Mouse (Mus musculus) heart, embryonic 12.5 days (tissue): Measurements from ENCODE around the gene Galt. TPM values are rescaled to one million over a fixed set of nuclear protein-coding genes. Genes with fewer than 3 reads are reported as not detected.
A peak's percentile ranks its signal among the peaks of the same experiment; 100 is the strongest.
"Not testable (repeated sequence)": the region's sequence is repeated elsewhere in the genome, so short reads cannot be mapped to it uniquely, and the experiment has no call there.

Experiments used
- ATAC-seq: fragments of 200-750 bp; cut with Nextera tagmentation; 2 replicates; pipeline ENCODE4 v1.8.0; 2017; ENCODE audit warnings: moderate TSS enrichment, moderate library complexity; ENCODE audit not compliant: insufficient number of reproducible peaks, low FRiP score
- H3K27ac ChIP-seq: fragments of 300-500 bp; sonication (generic); 2 replicates; pipeline ENCODE4 v1.5.1; 2016; ENCODE audit warnings: mild to moderate bottlenecking, moderate library complexity; ENCODE audit not compliant: poor library complexity, severe bottlenecking
- H3K27me3 ChIP-seq: fragments of 300-500 bp; sonication (generic); replicated peaks from 2 replicates; pipeline ENCODE4 v1.6.1; 2016; ENCODE audit warnings: mild to moderate bottlenecking, moderate library complexity
- H3K36me3 ChIP-seq: fragments of 300-500 bp; sonication (generic); 2 replicates; pipeline ENCODE4 v1.6.1; 2016; ENCODE audit warnings: mild to moderate bottlenecking, moderate library complexity
- H3K4me1 ChIP-seq: fragments of 300-500 bp; sonication (generic); replicated peaks from 2 replicates; pipeline ENCODE4 v1.6.1; 2016; ENCODE audit warnings: mild to moderate bottlenecking
- H3K4me2 ChIP-seq: fragments of 300-500 bp; sonication (generic); 2 replicates; pipeline ENCODE4 v1.6.1; 2016; ENCODE audit warnings: mild to moderate bottlenecking, moderate library complexity
- H3K4me3 ChIP-seq: fragments of 300-500 bp; sonication (generic); 2 replicates; pipeline ENCODE4 v1.5.1; 2016; ENCODE audit warnings: mild to moderate bottlenecking
- H3K9ac ChIP-seq: fragments of 300-500 bp; sonication (generic); 2 replicates; pipeline ENCODE4 v1.6.1; 2016; ENCODE audit warnings: mild to moderate bottlenecking, moderate library complexity
- H3K9me3 ChIP-seq: fragments of 300-500 bp; sonication (generic); replicated peaks from 2 replicates; pipeline ENCODE4 v1.6.1; 2016; ENCODE audit warnings: mild to moderate bottlenecking, moderate library complexity
- WGBS: fragments of 180-500 bp; shearing (Covaris S2); methylation state at CpG from one replicate; pipeline ENCODE4 v1.1.7; 2016; 5-methylcytosine and 5-hydroxymethylcytosine counted together
- polyA plus RNA-seq: library from polyadenylated mRNA; unstranded; fragments of >200 nt; fragmentation: Nextera tagmentation; extraction: Ambion mirVana; gene quantifications from 2 replicates; pipeline ENCODE4 v1.2.1, GENCODE M21; 2016

Galt gene
- polyA plus RNA-seq, 1 experiment from 2014 or later = 54.6 TPM

- peak overlapping the region; percentile 49 for H3K4me3 ChIP-seq
- H3K9ac ChIP-seq = peak overlapping the region; percentile 67
- H3K4me1 ChIP-seq = peaks cover 47% of the 10 kb centered on the region
- no peak for ATAC-seq
- peak overlapping the region; percentile 97 for H3K27ac ChIP-seq
- peaks cover 27% of the 10 kb centered on the region for H3K36me3 ChIP-seq
- 66% methylated on average over 4 of the region's 4 CpGs for WGBS
- no peaks in the 10 kb centered on the region for H3K9me3 ChIP-seq
- H3K4me2 ChIP-seq = peak overlapping the region; percentile 81
- H3K27me3 ChIP-seq = no peaks in the 10 kb centered on the region
These were observed 5.9 kb downstream of the Galt start for GRCm38 (mm10) chr4:41760911-41761310.

GRCm38 (mm10) chr4:41761680-41762079, 6.7 kb downstream of the Galt start:
- ATAC-seq = no peak
- peaks cover 41% of the 10 kb centered on the region for H3K4me1 ChIP-seq
- peak overlapping the region; percentile 49 for H3K4me3 ChIP-seq

DNA sequence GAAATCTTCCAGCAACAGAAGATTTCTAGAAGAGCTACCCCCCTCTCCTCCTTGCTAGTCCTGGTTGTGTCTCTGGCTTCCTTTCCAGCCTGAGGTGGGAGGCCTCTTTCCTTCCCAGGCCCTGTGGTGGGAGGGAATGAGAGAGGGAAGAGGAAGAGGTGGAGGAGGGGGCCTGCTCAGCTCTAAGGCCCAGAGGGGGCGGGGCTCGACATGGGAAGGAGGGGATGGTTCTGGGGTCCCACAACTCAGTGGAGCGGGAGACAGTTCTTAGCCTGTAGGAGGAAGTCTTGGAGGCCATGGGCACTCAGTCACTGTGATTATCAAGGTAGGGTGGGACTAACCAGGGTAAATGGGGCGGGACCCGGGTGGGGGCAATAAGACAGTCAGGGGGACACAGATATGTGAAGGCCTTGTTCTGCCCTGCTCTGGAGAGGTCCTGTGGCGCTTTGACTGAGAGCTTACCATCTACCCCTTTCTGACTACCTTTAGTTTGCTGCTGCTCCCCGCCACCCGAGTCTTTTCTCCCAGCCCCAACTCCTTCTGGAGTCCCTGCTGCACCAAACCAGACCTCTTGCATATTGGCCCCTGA, 7.2 kb downstream of the Galt start:
- Histone ChIP-seq H3K9ac (peak overlapping the region; percentile 67), H3K4me3 (peak overlapping the region; percentile 49), H3K9me3 (no peaks in the 10 kb centered on the region), H3K36me3 (peaks cover 34% of the 10 kb centered on the region), H3K27ac (peak overlapping the region; percentile 97), H3K4me1 (peaks cover 38% of the 10 kb centered on the region), H3K4me2 (peak overlapping the region; percentile 81), H3K27me3 (no peaks in the 10 kb centered on the region)
- WGBS = 20% methylated on average over 8 of the region's 8 CpGs
- ATAC-seq = peak; percentile 68

More at GRCm38 (mm10) chr4:41761680-41762079, 6.7 kb downstream of the Galt start:
- Histone ChIP-seq H3K27ac (peak overlapping the region; percentile 97), H3K27me3 (no peaks in the 10 kb centered on the region), H3K36me3 (peaks cover 33% of the 10 kb centered on the region), H3K9me3 (no peaks in the 10 kb centered on the region), H3K4me2 (peak overlapping the region; percentile 81), H3K9ac (peak overlapping the region; percentile 67)

DNA sequence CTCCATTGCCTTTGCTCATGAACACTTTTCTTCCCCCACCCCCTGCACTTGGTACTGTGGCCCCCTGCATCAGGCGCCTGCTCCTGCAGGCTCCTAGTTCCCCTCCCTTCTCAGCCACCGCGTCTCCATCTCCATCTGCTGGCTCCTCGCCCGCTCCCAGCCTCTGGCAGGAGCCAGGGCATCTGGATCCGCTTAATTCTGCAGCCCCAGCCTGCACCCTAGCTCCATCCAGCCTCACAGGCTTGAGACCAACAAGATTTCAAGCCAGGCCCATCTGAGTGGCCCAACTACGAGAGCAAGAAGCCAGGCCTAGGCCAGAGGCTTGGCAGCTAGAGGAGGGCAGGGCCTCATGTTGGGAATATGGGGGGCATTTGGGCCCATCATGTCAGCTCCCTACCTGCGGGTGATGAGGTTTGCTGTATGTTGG, 7.7 kb downstream of the Galt start:
- Histone ChIP-seq H3K27ac (peak overlapping the region; percentile 97), H3K4me3 (peak overlapping the region; percentile 49), H3K4me2 (peak overlapping the region; percentile 81), H3K4me1 (peaks cover 38% of the 10 kb centered on the region), H3K36me3 (peaks cover 34% of the 10 kb centered on the region), H3K9ac (peak overlapping the region; percentile 67)
- H3K27me3 ChIP-seq, H3K9me3 ChIP-seq, ATAC-seq: not testable (repeated sequence)
- WGBS = 30% methylated on average over 8 of the region's 8 CpGs

DNA sequence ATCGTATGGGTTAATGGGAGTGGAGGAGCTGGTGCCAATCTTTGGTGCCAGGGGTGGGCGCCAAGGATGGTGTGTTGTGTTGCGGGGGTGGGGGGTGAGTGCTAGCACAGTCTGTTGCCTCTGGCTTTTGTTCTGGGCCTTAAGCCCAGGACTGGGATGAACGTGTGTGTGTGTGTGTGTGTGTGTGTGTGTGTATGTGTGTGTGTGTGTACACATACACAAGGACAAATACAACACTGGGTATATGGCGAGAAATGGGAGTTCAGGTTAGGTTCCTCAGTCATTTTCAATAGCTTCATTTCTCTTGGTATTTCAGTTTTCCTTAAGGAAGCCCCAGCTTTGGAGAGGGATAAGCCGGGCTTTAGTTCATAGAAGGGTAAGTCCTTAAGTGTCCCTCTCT, 8.1 kb downstream of the Galt start:
- Histone ChIP-seq H3K9ac (0 out of 2 replicates have a peak overlapping the region, but pooled peaks have one; percentile 67), H3K4me2 (peak overlapping the region; percentile 81), H3K36me3 (peaks cover 35% of the 10 kb centered on the region), H3K4me1 (peaks cover 38% of the 10 kb centered on the region), H3K27ac (peak overlapping the region; percentile 97; the same call in 1 of the 2 replicates)
- H3K4me3 ChIP-seq, H3K9me3 ChIP-seq, H3K27me3 ChIP-seq, ATAC-seq: not testable (repeated sequence)
- 69% methylated on average over 5 of the region's 6 CpGs for WGBS

DNA sequence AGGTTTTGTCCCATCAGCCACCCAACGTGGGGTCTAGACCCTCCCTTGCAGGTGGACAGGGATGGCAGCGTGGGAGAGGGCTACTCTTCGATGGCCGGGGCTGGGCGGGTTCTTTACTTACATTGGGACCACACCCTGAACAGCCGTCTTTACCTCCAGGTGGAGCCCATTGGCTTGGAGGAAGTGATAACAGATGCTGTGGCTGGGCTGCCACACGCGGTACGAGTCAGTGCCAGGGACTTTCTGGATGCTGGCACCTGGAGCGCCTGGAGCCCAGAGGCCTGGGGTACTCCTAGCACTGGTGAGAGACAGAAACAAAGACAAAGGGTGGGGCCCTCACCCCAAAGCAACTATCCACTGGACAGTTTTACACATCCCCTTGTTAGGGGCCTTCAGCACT, 12.3 kb downstream of the Galt start:
- H3K4me3 ChIP-seq, ATAC-seq, H3K9ac ChIP-seq, H3K4me1 ChIP-seq, H3K9me3 ChIP-seq, H3K27ac ChIP-seq, H3K4me2 ChIP-seq, H3K27me3 ChIP-seq: not testable (repeated sequence)
- 76% methylated on average over 10 of the region's 10 CpGs for WGBS
- H3K36me3 ChIP-seq = peaks cover 35% of the 10 kb centered on the region

- 0 out of 2 replicates have a peak overlapping the region, but pooled peaks have one; percentile 45 for H3K9ac ChIP-seq
- ATAC-seq = not testable (repeated sequence)
These were observed 17.9 kb downstream of the Galt start for GRCm38 (mm10) chr4:41772946-41773345.

GRCm38 (mm10) chr4:41773502-41773901, 18.5 kb downstream of the Galt start:
- peak overlapping the region; percentile 59 for H3K4me2 ChIP-seq
- not testable (repeated sequence) for ATAC-seq, H3K4me1 ChIP-seq, H3K27ac ChIP-seq, H3K9me3 ChIP-seq, H3K36me3 ChIP-seq, H3K27me3 ChIP-seq, H3K9ac ChIP-seq
- H3K4me3 ChIP-seq = peak overlapping the region; percentile 49
- under 1% methylated on average over 24 of the region's 25 CpGs for WGBS

More at GRCm38 (mm10) chr4:41772946-41773345, 17.9 kb downstream of the Galt start:
- peaks cover 12% of the 10 kb centered on the region; the same call in 1 of the 2 replicates for H3K36me3 ChIP-seq
- 4% methylated on average over 8 of the region's 16 CpGs for WGBS
- peak overlapping the region; percentile 38 for H3K4me3 ChIP-seq
- H3K9me3 ChIP-seq, H3K27ac ChIP-seq, H3K4me1 ChIP-seq, H3K27me3 ChIP-seq: not testable (repeated sequence)
- H3K4me2 ChIP-seq = peak overlapping the region; percentile 61

GRCm38 (mm10) chr4:41774002-41774401, 19.0 kb downstream of the Galt start, which contains the start of gene Ccl27a:
Ccl27a (minus strand) TSS chr4:41774247.
- peak within 1 kb of the TSS; percentile 61 for H3K4me2 ChIP-seq
- 0 out of 2 replicates have a peak within 1 kb of the TSS, but pooled peaks have one; percentile 45 for H3K9ac ChIP-seq
- H3K9me3 ChIP-seq, H3K27me3 ChIP-seq, ATAC-seq, H3K36me3 ChIP-seq, H3K4me1 ChIP-seq: not testable (repeated sequence)
- H3K4me3 ChIP-seq = peak within 1 kb of the TSS; percentile 49
- peak within 1 kb of the TSS; percentile 68 for H3K27ac ChIP-seq
- under 1% methylated on average over 12 of the region's 14 CpGs for WGBS

DNA sequence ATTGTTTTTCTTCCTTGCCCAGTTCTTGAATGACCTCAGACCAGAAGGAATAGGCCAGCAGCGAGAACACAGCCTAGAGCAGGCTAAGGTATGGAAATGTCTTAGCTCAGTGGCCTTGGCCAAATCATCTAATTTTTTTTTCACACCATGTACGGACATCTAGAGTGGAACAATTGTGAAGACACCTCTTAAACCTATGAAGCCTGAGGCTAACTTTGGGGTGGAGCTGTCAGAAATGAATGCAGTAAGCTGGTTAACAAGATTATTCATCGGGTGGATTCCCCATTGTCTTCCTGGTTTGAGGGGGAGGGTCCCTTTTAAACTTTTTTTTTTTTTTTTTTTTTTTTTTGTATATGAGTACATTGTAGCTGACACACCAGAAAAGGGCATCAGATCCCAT, 19.5 kb downstream of the Galt start:
- peak overlapping the region; percentile 68 for H3K27ac ChIP-seq
- ATAC-seq, H3K4me1 ChIP-seq, H3K36me3 ChIP-seq, H3K27me3 ChIP-seq, H3K9me3 ChIP-seq, H3K9ac ChIP-seq: not testable (repeated sequence)
- WGBS = 63% methylated on average over 3 of the region's 3 CpGs
- peak overlapping the region; percentile 58 for H3K4me2 ChIP-seq
- peak overlapping the region; percentile 37 for H3K4me3 ChIP-seq

DNA sequence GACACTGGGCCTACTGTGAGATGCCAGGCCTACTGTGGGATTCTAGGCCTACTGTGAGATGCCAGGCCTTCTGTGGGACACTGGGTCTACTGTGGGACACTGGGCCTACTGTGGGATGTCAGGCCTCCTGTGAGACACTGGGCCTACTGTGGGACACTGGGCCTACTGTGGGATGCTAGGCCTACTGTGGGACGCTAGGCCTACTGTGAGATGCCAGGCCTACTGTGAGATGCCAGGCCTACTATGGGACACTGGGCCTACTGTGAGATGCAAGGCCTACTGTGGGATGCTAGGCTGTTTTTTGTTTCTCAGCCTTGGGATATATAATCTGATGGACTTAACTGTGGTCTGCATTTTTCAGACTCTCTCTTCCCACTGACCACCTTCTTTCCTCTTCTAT, 20.8 kb downstream of the Galt start:
- H3K27ac ChIP-seq, H3K4me3 ChIP-seq, H3K9ac ChIP-seq, H3K27me3 ChIP-seq, ATAC-seq, H3K4me1 ChIP-seq, H3K4me2 ChIP-seq, H3K36me3 ChIP-seq, H3K9me3 ChIP-seq: not testable (repeated sequence)
- 65% methylated on average over 1 of the region's 1 CpGs for whole genome bisulfite sequencing

GRCm38 (mm10) chr4:41781271-41781670, 26.2 kb downstream of the Galt start:
- H3K4me2 ChIP-seq = peak overlapping the region; percentile 62
- H3K4me1 ChIP-seq, H3K4me3 ChIP-seq, H3K36me3 ChIP-seq, H3K9ac ChIP-seq, H3K27ac ChIP-seq, ATAC-seq, H3K9me3 ChIP-seq, H3K27me3 ChIP-seq: not testable (repeated sequence)
- 20% methylated on average over 9 of the region's 9 CpGs for WGBS
